Mouse (Mus musculus): ENCODE data around the gene Pcyt1a. TPM values are rescaled to one million over a fixed set of nuclear protein-coding genes. Genes with fewer than 3 reads are reported as not detected.

The Pcyt1a gene
- polyA plus RNA-seq, 1 experiment from 2014 or later: 50.9 TPM

DNA sequence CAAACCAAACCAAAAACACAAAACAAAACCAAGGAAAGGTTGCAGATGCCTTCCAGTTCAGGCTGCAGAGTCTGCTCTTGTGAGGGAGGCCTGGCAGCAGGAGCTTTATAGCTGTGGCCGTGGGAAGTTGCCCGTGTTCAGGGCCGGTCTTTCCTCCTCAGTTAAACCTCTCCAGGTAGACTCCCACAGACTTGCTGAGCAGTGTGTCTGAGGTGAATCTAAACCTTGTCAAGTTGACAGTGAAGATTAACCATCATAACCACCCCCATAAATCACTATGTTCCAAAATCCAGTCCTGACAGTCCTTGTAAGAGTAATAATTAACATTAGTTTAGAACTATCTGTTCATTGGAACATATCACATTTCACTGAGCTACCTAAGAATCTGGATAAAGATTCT, 3.2 kb upstream of the Pcyt1a start:
- Histone ChIP-seq H3K9ac (replicated peaks; ENCODE audit: low read depth, low read length) (no peak overlapping the region), H3K4me2 (ENCODE audit: low read depth, low read length) (no peak overlapping the region), H3K27me3 (ENCODE audit: control insufficient read depth, insufficient read depth, low read length) (no peaks in the 10 kb centered on the region), H3K27ac (ENCODE audit: low read depth, low read length) (no peak overlapping the region), H3K4me1 (ENCODE audit: control insufficient read depth, insufficient read depth, low read length) (peaks cover 13% of the 10 kb centered on the region), H3K4me3 (ENCODE audit: low read depth, low read length) (no peak overlapping the region), H3K36me3 (ENCODE audit: control insufficient read depth, insufficient read depth, low read length) (no peaks in the 10 kb centered on the region), H3K9me3 (ENCODE audit: control insufficient read depth, low read length) (no peaks in the 10 kb centered on the region)
- 76% methylated on average over 3 of the region's 3 CpGs for WGBS
- no peak for ATAC-seq (ENCODE audit: low read depth)

DNA sequence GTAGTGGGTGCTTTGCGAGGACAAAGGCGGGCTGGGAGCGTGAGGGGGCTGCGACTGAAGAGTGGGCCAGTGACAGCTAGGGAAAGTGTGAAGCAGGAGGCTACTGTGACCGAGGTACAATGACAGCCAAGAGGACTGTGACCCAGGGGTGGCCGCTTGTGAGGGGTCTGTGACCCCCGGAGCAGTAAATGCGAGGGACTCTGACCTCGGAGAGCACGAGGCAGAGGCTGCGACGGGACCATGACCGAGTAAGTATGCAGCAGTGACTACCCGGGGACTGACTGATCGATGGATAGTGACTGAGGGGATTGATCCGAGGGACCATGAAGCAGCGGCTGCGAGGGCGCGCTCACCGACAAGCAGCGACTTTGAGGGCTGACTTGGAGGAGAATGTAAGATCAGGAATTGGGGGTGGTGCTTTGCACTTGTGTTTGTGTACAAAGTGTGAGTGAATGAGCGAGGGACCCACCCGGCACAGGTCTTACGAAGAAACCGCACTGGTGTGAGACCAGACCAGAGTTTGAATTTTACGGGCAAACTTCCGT, 398 bp downstream of the Pcyt1a start:
- Histone ChIP-seq H3K4me3 (ENCODE audit: low read depth, low read length) (peak overlapping the region; percentile 74), H3K4me1 (ENCODE audit: control insufficient read depth, insufficient read depth, low read length) (peaks cover 13% of the 10 kb centered on the region), H3K36me3 (ENCODE audit: control insufficient read depth, insufficient read depth, low read length) (no peaks in the 10 kb centered on the region), H3K4me2 (ENCODE audit: low read depth, low read length) (peak overlapping the region; percentile 75), H3K9ac (replicated peaks; ENCODE audit: low read depth, low read length) (peak overlapping the region; percentile 88), H3K27ac (ENCODE audit: low read depth, low read length) (peak overlapping the region; percentile 92), H3K9me3 (ENCODE audit: control insufficient read depth, low read length) (no peaks in the 10 kb centered on the region), H3K27me3 (ENCODE audit: control insufficient read depth, insufficient read depth, low read length) (no peaks in the 10 kb centered on the region)
- peak; percentile 70 for ATAC-seq (ENCODE audit: low read depth)
- WGBS: 2% methylated on average over 28 of the region's 28 CpGs

DNA sequence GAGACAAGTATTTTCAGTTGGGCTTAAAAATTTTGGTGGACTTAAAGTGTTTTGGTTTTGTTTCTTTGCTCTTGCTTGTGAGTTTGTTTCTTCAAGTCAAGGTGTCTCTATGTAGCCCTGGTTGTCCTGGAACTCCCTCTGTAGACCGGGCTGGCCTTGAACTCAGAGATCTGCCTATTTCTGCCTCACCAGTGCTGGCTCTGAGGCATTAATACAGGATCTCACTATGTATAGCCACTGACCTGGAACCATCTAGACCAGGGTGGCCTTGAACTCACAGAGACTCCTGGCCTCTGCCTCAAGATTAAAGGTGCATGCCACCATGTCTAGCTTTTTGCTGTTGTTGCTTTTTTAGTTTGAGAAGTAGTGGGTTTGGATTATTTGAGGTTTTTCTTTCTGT, 1.2 kb downstream of the Pcyt1a start:
- H3K27ac ChIP-seq (ENCODE audit: low read depth, low read length): no peak overlapping the region
- peak overlapping the region; percentile 74; the same call in 1 of the 2 replicates for H3K4me3 ChIP-seq (ENCODE audit: low read depth, low read length)
- H3K9me3 ChIP-seq (ENCODE audit: control insufficient read depth, low read length): no peaks in the 10 kb centered on the region
- H3K9ac ChIP-seq (replicated peaks; ENCODE audit: low read depth, low read length): no peak overlapping the region
- no peaks in the 10 kb centered on the region for H3K27me3 ChIP-seq (ENCODE audit: control insufficient read depth, insufficient read depth, low read length)
- no peak for ATAC-seq (ENCODE audit: low read depth)
- H3K4me2 ChIP-seq (ENCODE audit: low read depth, low read length): peak overlapping the region; percentile 75
- H3K36me3 ChIP-seq (ENCODE audit: control insufficient read depth, insufficient read depth, low read length): no peaks in the 10 kb centered on the region
- 90% methylated on average over 1 of the region's 1 CpGs for WGBS
- H3K4me1 ChIP-seq (ENCODE audit: control insufficient read depth, insufficient read depth, low read length): peaks cover 13% of the 10 kb centered on the region

DNA sequence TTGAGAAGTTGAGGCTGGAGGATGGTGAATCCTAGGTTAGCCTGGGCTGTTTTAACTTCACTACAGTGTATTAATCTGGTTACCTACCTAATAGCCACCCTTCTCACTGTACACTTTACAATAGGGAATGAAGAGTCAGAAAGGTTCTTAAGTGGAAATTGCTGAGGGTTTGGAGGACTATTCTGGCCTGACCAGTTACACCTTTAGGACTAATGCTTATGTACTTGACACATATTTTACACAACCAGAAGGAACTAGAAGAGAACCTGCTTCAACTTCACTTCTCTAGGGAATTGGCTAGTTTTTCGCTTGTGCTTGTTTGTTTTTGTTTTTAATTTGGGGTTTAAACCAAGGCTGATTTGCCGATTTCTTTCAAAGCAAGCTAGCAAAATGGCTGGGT, 2.4 kb downstream of the Pcyt1a start:
- Histone ChIP-seq H3K27me3 (ENCODE audit: control insufficient read depth, insufficient read depth, low read length) (no peaks in the 10 kb centered on the region), H3K36me3 (ENCODE audit: control insufficient read depth, insufficient read depth, low read length) (no peaks in the 10 kb centered on the region), H3K4me1 (ENCODE audit: control insufficient read depth, insufficient read depth, low read length) (peaks cover 13% of the 10 kb centered on the region), H3K4me3 (ENCODE audit: low read depth, low read length) (no peak overlapping the region), H3K9me3 (ENCODE audit: control insufficient read depth, low read length) (no peaks in the 10 kb centered on the region), H3K27ac (ENCODE audit: low read depth, low read length) (no peak overlapping the region), H3K9ac (replicated peaks; ENCODE audit: low read depth, low read length) (no peak overlapping the region), H3K4me2 (ENCODE audit: low read depth, low read length) (no peak overlapping the region)
- no peak for ATAC-seq (ENCODE audit: low read depth)
- 92% methylated on average over 2 of the region's 2 CpGs for WGBS

DNA sequence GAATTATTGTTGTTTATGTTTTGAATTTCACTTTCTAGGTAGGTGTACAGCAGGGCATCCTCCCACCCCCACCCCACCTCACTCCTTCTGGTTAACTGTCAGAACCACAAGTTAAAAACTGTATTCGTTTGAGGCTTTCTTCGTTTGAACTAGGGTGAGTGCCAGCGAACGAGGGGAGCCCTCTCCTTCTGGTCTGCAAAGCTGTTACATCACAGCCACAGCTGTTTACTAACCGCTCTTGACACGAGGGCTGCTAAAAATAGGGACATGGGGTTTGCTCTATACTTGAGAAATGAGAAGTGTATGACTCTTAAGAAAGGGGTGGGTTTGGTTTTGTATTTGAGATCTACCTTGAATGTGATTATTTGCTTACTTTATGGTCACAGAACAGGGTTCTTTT, 3.3 kb downstream of the Pcyt1a start:
- H3K27ac ChIP-seq (ENCODE audit: low read depth, low read length): no peak overlapping the region
- H3K9ac ChIP-seq (replicated peaks; ENCODE audit: low read depth, low read length): no peak overlapping the region
- no peak for ATAC-seq (ENCODE audit: low read depth)
- H3K9me3 ChIP-seq (ENCODE audit: control insufficient read depth, low read length): no peaks in the 10 kb centered on the region
- peaks cover 13% of the 10 kb centered on the region for H3K4me1 ChIP-seq (ENCODE audit: control insufficient read depth, insufficient read depth, low read length)
- H3K4me2 ChIP-seq (ENCODE audit: low read depth, low read length): no peak overlapping the region
- no peaks in the 10 kb centered on the region for H3K27me3 ChIP-seq (ENCODE audit: control insufficient read depth, insufficient read depth, low read length)
- no peaks in the 10 kb centered on the region for H3K36me3 ChIP-seq (ENCODE audit: control insufficient read depth, insufficient read depth, low read length)
- no peak overlapping the region for H3K4me3 ChIP-seq (ENCODE audit: low read depth, low read length)
- 66% methylated on average over 6 of the region's 6 CpGs for WGBS

DNA sequence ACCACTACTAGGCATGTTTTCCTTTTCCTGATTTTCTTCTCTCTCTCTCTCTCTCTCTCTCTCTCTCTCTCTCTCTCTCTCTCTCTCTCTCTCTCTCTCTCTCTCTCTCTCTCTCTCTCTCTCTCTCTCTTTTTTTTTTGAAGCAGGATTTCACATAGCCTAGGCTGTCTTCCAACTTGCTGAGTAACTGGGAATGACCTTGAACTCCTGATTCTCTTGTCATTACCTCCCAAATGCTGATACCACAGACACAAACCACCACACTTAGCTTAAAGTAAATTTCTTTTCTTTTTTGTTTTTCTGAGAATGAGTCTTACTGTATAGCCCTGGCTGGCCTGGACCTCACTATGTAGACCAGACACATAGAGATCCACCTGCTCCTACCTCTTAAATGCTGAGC, 4.0 kb downstream of the Pcyt1a start:
- Histone ChIP-seq H3K4me3 (ENCODE audit: low read depth, low read length) (no peak overlapping the region), H3K9ac (replicated peaks; ENCODE audit: low read depth, low read length) (no peak overlapping the region), H3K4me1 (ENCODE audit: control insufficient read depth, insufficient read depth, low read length) (peaks cover 11% of the 10 kb centered on the region), H3K4me2 (ENCODE audit: low read depth, low read length) (no peak overlapping the region), H3K27ac (ENCODE audit: low read depth, low read length) (no peak overlapping the region), H3K9me3 (ENCODE audit: control insufficient read depth, low read length) (no peaks in the 10 kb centered on the region), H3K36me3 (ENCODE audit: control insufficient read depth, insufficient read depth, low read length) (no peaks in the 10 kb centered on the region), H3K27me3 (ENCODE audit: control insufficient read depth, insufficient read depth, low read length) (no peaks in the 10 kb centered on the region)
- no peak for ATAC-seq (ENCODE audit: low read depth)

DNA sequence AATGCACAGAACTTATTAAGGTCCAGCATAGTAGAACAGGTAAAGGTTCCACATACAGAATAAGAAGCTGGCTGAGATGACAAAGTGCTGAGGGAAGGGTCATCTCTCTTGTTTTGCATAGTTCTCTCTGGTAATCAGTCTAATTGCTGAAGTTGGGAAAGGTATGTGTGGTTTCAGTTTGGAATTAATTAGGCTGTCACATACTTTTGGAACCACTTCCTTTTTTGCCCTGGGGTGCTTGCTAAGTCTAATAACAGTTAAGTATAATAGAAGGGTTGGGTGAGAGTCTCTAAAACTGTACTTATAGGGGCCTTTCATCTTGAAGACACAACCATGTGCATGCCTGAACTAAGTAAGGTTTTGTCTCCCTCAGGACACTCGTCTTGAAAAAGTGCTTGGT, 5.9 kb downstream of the Pcyt1a start:
- Histone ChIP-seq H3K36me3 (ENCODE audit: control insufficient read depth, insufficient read depth, low read length) (no peaks in the 10 kb centered on the region), H3K27me3 (ENCODE audit: control insufficient read depth, insufficient read depth, low read length) (no peaks in the 10 kb centered on the region), H3K27ac (ENCODE audit: low read depth, low read length) (no peak overlapping the region), H3K4me3 (ENCODE audit: low read depth, low read length) (no peak overlapping the region), H3K9ac (replicated peaks; ENCODE audit: low read depth, low read length) (no peak overlapping the region), H3K9me3 (ENCODE audit: control insufficient read depth, low read length) (no peaks in the 10 kb centered on the region), H3K4me2 (ENCODE audit: low read depth, low read length) (no peak overlapping the region), H3K4me1 (ENCODE audit: control insufficient read depth, insufficient read depth, low read length) (peaks cover 5% of the 10 kb centered on the region)
- 82% methylated on average over 1 of the region's 1 CpGs for WGBS
- no peak for ATAC-seq (ENCODE audit: low read depth)

DNA sequence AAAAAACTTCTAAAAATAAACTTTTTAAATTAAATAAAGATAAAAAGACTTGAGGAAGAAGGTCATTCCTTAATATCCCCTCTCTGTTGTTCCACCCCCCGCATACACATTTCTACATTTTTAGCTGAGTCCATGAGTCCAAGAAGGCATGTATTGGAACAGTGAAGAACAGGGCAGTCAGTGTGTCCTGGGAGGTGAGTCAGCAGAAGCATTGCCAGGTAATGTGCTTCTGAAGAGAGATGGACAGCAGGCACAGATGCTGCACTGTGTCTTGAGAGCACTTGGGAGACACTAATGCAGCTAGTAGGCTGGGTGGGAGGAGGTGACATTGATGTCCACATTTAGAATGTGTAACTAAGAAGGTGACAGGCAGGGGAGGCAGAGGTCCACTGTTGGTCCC, 6.5 kb downstream of the Pcyt1a start:
- no peak for ATAC-seq (ENCODE audit: low read depth)

DNA sequence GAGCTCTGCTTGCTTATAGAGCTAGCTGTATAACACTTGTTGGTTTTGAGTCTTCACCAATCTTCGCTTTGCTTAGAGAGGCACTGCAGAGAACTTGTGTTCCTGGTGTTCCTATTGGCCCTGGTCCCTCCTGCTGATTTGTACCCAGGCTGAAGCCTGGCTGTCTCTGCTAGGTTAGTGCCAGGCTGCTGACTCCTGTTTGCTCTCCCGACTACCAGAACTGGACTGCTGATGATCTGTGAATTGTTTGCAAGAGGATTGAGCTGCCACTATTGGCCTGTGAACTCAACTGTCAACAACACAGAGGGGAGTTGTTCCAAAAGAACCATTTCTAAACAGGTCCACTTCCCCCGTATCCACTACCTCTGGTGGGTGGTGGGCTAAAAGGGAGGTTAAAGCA, 10.7 kb downstream of the Pcyt1a start:
- H3K27ac ChIP-seq (ENCODE audit: low read depth, low read length): no peak overlapping the region
- no peak overlapping the region for H3K9ac ChIP-seq (replicated peaks; ENCODE audit: low read depth, low read length)
- no peaks in the 10 kb centered on the region for H3K36me3 ChIP-seq (ENCODE audit: control insufficient read depth, insufficient read depth, low read length)
- H3K9me3 ChIP-seq (ENCODE audit: control insufficient read depth, low read length): no peaks in the 10 kb centered on the region
- ATAC-seq (ENCODE audit: low read depth): no peak
- H3K4me1 ChIP-seq (ENCODE audit: control insufficient read depth, insufficient read depth, low read length): no peaks in the 10 kb centered on the region
- WGBS: 91% methylated on average over 3 of the region's 3 CpGs
- H3K4me3 ChIP-seq (ENCODE audit: low read depth, low read length): no peak overlapping the region
- H3K4me2 ChIP-seq (ENCODE audit: low read depth, low read length): no peak overlapping the region
- H3K27me3 ChIP-seq (ENCODE audit: control insufficient read depth, insufficient read depth, low read length): no peaks in the 10 kb centered on the region

More for the DNA sequence above, 6.5 kb downstream of the Pcyt1a start:
- Histone ChIP-seq H3K9ac (replicated peaks; ENCODE audit: low read depth, low read length) (no peak overlapping the region), H3K36me3 (ENCODE audit: control insufficient read depth, insufficient read depth, low read length) (no peaks in the 10 kb centered on the region), H3K27me3 (ENCODE audit: control insufficient read depth, insufficient read depth, low read length) (no peaks in the 10 kb centered on the region), H3K27ac (ENCODE audit: low read depth, low read length) (no peak overlapping the region), H3K9me3 (ENCODE audit: control insufficient read depth, low read length) (no peaks in the 10 kb centered on the region), H3K4me3 (ENCODE audit: low read depth, low read length) (no peak overlapping the region), H3K4me1 (ENCODE audit: control insufficient read depth, insufficient read depth, low read length) (no peaks in the 10 kb centered on the region), H3K4me2 (ENCODE audit: low read depth, low read length) (no peak overlapping the region)
- 100% methylated on average over 1 of the region's 1 CpGs for WGBS

All from neural tube, embryonic 14.5 days (tissue).